8 mouse cellular contexts compared by ENCODE assay signal in the genomic region with DNA sequence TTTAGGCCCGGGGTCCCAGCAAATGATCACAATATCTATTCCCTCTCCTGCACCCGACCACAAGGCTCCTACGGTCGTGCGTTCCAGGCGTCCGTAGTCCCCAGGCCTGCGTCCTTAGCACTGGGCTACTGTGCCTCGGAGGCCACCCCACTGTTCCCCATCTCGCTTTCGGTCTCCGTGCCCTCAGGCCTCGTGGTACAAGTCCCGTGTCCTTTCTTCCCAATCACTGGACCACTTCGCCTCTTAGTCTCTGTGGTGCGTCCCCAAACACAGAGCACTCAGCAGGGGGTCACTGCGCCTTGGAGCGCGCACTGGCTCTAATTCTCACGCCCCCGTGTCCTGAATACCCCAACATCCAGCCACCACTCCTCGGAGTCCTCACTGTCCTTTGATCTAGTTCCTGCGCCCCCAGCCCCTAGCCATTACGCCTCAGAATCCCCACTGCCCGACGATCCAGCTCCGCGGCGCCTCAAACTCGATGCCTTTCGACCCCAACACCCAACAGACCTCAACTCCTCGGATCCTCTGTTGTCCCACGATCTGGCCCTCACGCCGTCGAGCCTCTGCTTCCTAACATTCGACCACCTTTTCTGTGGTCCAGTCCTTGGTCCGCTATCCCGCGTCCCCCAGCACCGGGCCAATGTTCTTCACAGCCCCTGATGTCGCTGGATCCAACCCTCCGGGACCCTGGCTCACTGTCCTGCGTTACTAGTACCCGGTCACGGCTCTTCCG. TPM values are rescaled to one million over a fixed set of nuclear protein-coding genes. Genes with fewer than 3 reads are reported as not detected.
DNase-seq lines count a peak whose midpoint lies in the region; ATAC-seq and TF ChIP-seq lines count a peak whose summit lies in the region.

No protein-coding gene starts in this region.

- no peak for TF ChIP-seq EP300 in heart, adult 2 months (IDR thresholded peaks at IDR 0.05; ENCODE audit: insufficient read depth, low read depth, low read length)

- no peak overlapping the region for H3K27ac ChIP-seq in heart, adult 2 months
- H3K27ac ChIP-seq in ES-E14 (ENCODE audit: insufficient read depth, low read depth, low read length, poor library complexity, severe bottlenecking), result no peak overlapping the region
- H3K27ac ChIP-seq in forebrain, postnatal 0 days (ENCODE audit: low read depth, low read length), result no peak overlapping the region
- H3K27ac ChIP-seq in liver, embryonic 13.5 days, result no peak overlapping the region

- H3K4me2 ChIP-seq in forebrain, postnatal 0 days (ENCODE audit: low read depth), result peak overlapping the region; percentile 96
- H3K4me2 ChIP-seq in liver, embryonic 13.5 days, result peak overlapping the region; percentile 47

- ATAC-seq in forebrain, postnatal 0 days, result peak; percentile 29
- no peak for ATAC-seq in liver, embryonic 13.5 days (ENCODE audit: low read depth)
- no peak for ATAC-seq in monocyte, adult 5-6 weeks (replicated peaks; ENCODE audit: insufficient number of reproducible peaks, low FRiP score, low TSS enrichment, poor library complexity, severe bottlenecking)
- no peak for ATAC-seq in inflammation-experienced regulatory T-cells, adult 6 months

- no peaks in the 10 kb centered on the region for H3K79me2 ChIP-seq in heart, adult 2 months (replicated peaks; ENCODE audit: control insufficient read depth, insufficient read depth, low read length)

- TF ChIP-seq POLR2A in heart, adult 2 months (IDR thresholded peaks at IDR 0.05; ENCODE audit: insufficient read depth, low read depth, low read length), result no peak

- H3K4me1 ChIP-seq in heart, adult 2 months (ENCODE audit: control insufficient read depth, insufficient read depth, low read length), result no peaks in the 10 kb centered on the region
- peaks cover 0 to 2% of the 10 kb centered on the region in 2 experiments; a peak in 1 of 4 replicates for H3K4me1 ChIP-seq in ES-E14 (ENCODE audit: control insufficient read depth in 2 of 2, insufficient read depth in 2 of 2, low read length in 2 of 2, poor library complexity in 1 of 2)
- peaks cover 6% of the 10 kb centered on the region; the same call in 1 of the 2 replicates for H3K4me1 ChIP-seq in forebrain, postnatal 0 days (ENCODE audit: insufficient read depth)
- H3K4me1 ChIP-seq in liver, embryonic 13.5 days (replicated peaks), result peaks cover 4% of the 10 kb centered on the region

- in situ Hi-C loops in ES-E14 (cut with MboI; ENCODE audit: low sequenced_read_pairs in 2 of 2, unreplicated experiment in 2 of 2), result loop anchor here (10.0 to 25.0 kb wide), 2 partner anchors 87 to 95 kb away; no protein-coding TSS in a partner anchor

- DNase-seq in heart, adult 2 months, result peak; percentile 4 to 31
- no peak for DNase-seq in heart, adult 8-10 months (ENCODE audit: low spot score)
- DNase-seq in ES-E14 (ENCODE audit: low read depth, low spot score), result no peak
- DNase-seq in forebrain, postnatal 0 days, result peak; percentile 36
- DNase-seq in liver, embryonic 13.5 days, result no peak
- DNase-seq in right cerebral cortex, postnatal 36 days (ENCODE audit: low spot score in 2 of 2), result no peak

- H3K27me3 ChIP-seq in heart, adult 2 months (ENCODE audit: control insufficient read depth, insufficient read depth, low read length), result peaks cover 7% of the 10 kb centered on the region
- H3K27me3 ChIP-seq in forebrain, postnatal 0 days (ENCODE audit: insufficient read depth, low read length), result peaks cover 15% of the 10 kb centered on the region
- peaks cover 43% of the 10 kb centered on the region for H3K27me3 ChIP-seq in liver, embryonic 13.5 days

- no peaks in the 10 kb centered on the region for H3K9me3 ChIP-seq in ES-E14 (ENCODE audit: control insufficient read depth, insufficient read depth, low read depth, low read length)
- H3K9me3 ChIP-seq in forebrain, postnatal 0 days (ENCODE audit: low read length), result no peaks in the 10 kb centered on the region
- no peaks in the 10 kb centered on the region for H3K9me3 ChIP-seq in liver, embryonic 13.5 days (replicated peaks)

- 3% methylated on average over 47 of the region's 47 CpGs for WGBS in heart, adult 2 months
- WGBS in forebrain, postnatal 0 days, result 3% methylated on average over 47 of the region's 47 CpGs
- WGBS in liver, embryonic 13.5 days (ENCODE audit: insufficient replicate concordance), result 4% methylated on average over 47 of the region's 47 CpGs

- no peaks in the 10 kb centered on the region for H3K36me3 ChIP-seq in heart, adult 2 months (ENCODE audit: control insufficient read depth, insufficient read depth, low read length)
- H3K36me3 ChIP-seq in ES-E14 (ENCODE audit: control insufficient read depth, insufficient read depth, low read length, poor library complexity, severe bottlenecking), result no peaks in the 10 kb centered on the region
- no peaks in the 10 kb centered on the region for H3K36me3 ChIP-seq in forebrain, postnatal 0 days (ENCODE audit: insufficient read depth)
- no peaks in the 10 kb centered on the region for H3K36me3 ChIP-seq in liver, embryonic 13.5 days

- TF ChIP-seq CTCF in heart, adult 2 months (IDR thresholded peaks at IDR 0.05), result no peak
- no peak for TF ChIP-seq CTCF in forebrain, postnatal 0 days (IDR thresholded peaks at IDR 0.05; ENCODE audit: low read depth)

- peak overlapping the region; percentile 21; the same call in 1 of the 2 replicates for H3K4me3 ChIP-seq in heart, adult 2 months
- H3K4me3 ChIP-seq in ES-E14 (ENCODE audit: insufficient read depth in 1 of 2, low read depth in 1 of 2, low read length in 2 of 2, poor library complexity in 1 of 2, severe bottlenecking in 1 of 2), result peak overlapping the region; percentile 7 to 44
- H3K4me3 ChIP-seq in forebrain, postnatal 0 days (ENCODE audit: low read depth, low read length), result peak overlapping the region; percentile 52
- peak overlapping the region; percentile 39 for H3K4me3 ChIP-seq in liver, embryonic 13.5 days (replicated peaks)

- intact Hi-C loops in heart, adult 2 months (cut with DNase I), result no loop called here

- peak overlapping the region; percentile 53; the same call in 1 of the 2 replicates for H3K9ac ChIP-seq in heart, adult 2 months (ENCODE audit: low read depth, low read length)
- H3K9ac ChIP-seq in ES-E14 (ENCODE audit: insufficient read depth, low read depth, low read length, poor library complexity, severe bottlenecking), result peak overlapping the region; percentile 1; the same call in 1 of the 2 replicates
- H3K9ac ChIP-seq in forebrain, postnatal 0 days, result peak overlapping the region; percentile 68
- H3K9ac ChIP-seq in liver, embryonic 13.5 days, result no peak overlapping the region

TF ChIP-seq in ES-E14, 5 proteins besides CTCF, POLR2A, EP300 and RAD21:
- TF ChIP-seq ZC3H11A (IDR thresholded peaks at IDR 0.05; ENCODE audit: borderline replicate concordance, low read depth, low read length) (no peak), ZNF384 (IDR thresholded peaks at IDR 0.05; ENCODE audit: low read depth, low read length) (no peak), CHD2 (IDR thresholded peaks at IDR 0.05; ENCODE audit: low read depth, low read length) (no peak)

RNA-seq across cellular contexts. Expression of a gene that starts 0.8 kb away (rescaled TPM):
- under 1 TPM; 0.26 to 0.32 TPM for total RNA-seq in heart, adult 2 months (2021)
- polyA plus RNA-seq in heart, adult 2 months (2012; rRNA removed), result 0.61 and 1.3 TPM in 2 replicates
- total RNA-seq in heart, adult 8-10 months (2022), result under 1 TPM; 0.09 to 0.75 (median 0.40) TPM
- total RNA-seq in ES-E14 (2012; rRNA removed), result 2.9 and 5.8 TPM in 2 replicates
- total RNA-seq in forebrain, postnatal 0 days (2014; rRNA removed), result 39.9 and 43.7 TPM in 2 replicates
- 24.3 and 27.1 TPM in 2 replicates for polyA plus RNA-seq in forebrain, postnatal 0 days (2015; fragmentation: Nextera tagmentation; extraction: Ambion mirVana)
- polyA plus RNA-seq in liver, embryonic 13.5 days (2015; fragmentation: Nextera tagmentation; extraction: Ambion mirVana), result 1.3 and 1.8 TPM in 2 replicates
- not detected in 3 replicates for total RNA-seq in monocyte, adult 5-6 weeks (2017)
- not detected for polyA plus RNA-seq in inflammation-experienced regulatory T-cells, adult 6 months (2017; shearing (Covaris generic))

RNA-seq across cellular contexts. Expression of a gene that starts 25.7 kb away (rescaled TPM):
- 10 to 100 TPM in 1 of 2 experiments, 1 to 10 TPM in 1; 8.7 to 10.9 TPM for total RNA-seq in heart, adult 2 months (2021)
- 7.2 and 7.8 TPM in 2 replicates for polyA plus RNA-seq in heart, adult 2 months (2012; rRNA removed)
- total RNA-seq in heart, adult 8-10 months (2022), result 10 to 100 TPM in 2 of 4 experiments, 1 to 10 TPM in 2; 8.7 to 14.6 (median 10.3) TPM
- total RNA-seq in ES-E14 (2012; rRNA removed), result 15.9 and 18.3 TPM in 2 replicates
- 30.7 and 35.9 TPM in 2 replicates for total RNA-seq in forebrain, postnatal 0 days (2014; rRNA removed)
- polyA plus RNA-seq in forebrain, postnatal 0 days (2015; fragmentation: Nextera tagmentation; extraction: Ambion mirVana), result 125 and 134 TPM in 2 replicates
- polyA plus RNA-seq in liver, embryonic 13.5 days (2015; fragmentation: Nextera tagmentation; extraction: Ambion mirVana), result 13.3 and 13.7 TPM in 2 replicates
- 2.3 to 8.5 TPM (median 3.4 TPM) in 3 replicates for total RNA-seq in monocyte, adult 5-6 weeks (2017)
- 10 to 100 TPM in 2 of 3 experiments, 1 to 10 TPM in 1; 8.0 to 13.1 (median 11.1) TPM for polyA plus RNA-seq in inflammation-experienced regulatory T-cells, adult 6 months (2017; shearing (Covaris generic))

Comparison
In these comparisons a context has a peak if more than half of its experiments do, and no peak if none do; other contexts are left out.
1. DNase-seq: peak in heart, adult 2 months (2 of 2) and forebrain, postnatal 0 days (single experiment); none in heart, adult 8-10 months (single experiment), ES-E14 (single experiment), liver, embryonic 13.5 days (single experiment) and right cerebral cortex, postnatal 36 days (0 of 2).
2. Peak in every context shown above with its lines, with median percentiles within 50 percentile points of each other: H3K4me3 ChIP-seq.